Mouse (Mus musculus): Measurements from ENCODE around the gene Rft1.
"Not testable (repeated sequence)": the region's sequence is repeated elsewhere in the genome, so short reads cannot be mapped to it uniquely, and the experiment has no call there.

Gene Rft1

GRCm38 (mm10) chr14:30674947-30675346 lies 20.8 kb downstream of the Rft1 start:
- DNase-seq, result peak; percentile 45 to 64

- DNase-seq, result no peak
These were observed 28.0 kb downstream of the Rft1 start for GRCm38 (mm10) chr14:30682131-30682530.

- DNase-seq, result no peak
These were observed 36.5 kb downstream of the Rft1 start for GRCm38 (mm10) chr14:30690685-30691084.

- no peak for DNase-seq
These were observed 38.3 kb downstream of the Rft1 start for GRCm38 (mm10) chr14:30692439-30692838.

GRCm38 (mm10) chr14:30694786-30695185 lies 40.6 kb downstream of the Rft1 start:
- DNase-seq, result peak in 1 of 2 experiments; percentile 9

GRCm38 (mm10) chr14:30695609-30696008 lies 41.4 kb downstream of the Rft1 start:
- peak; percentile 81 to 83 for DNase-seq

DNA sequence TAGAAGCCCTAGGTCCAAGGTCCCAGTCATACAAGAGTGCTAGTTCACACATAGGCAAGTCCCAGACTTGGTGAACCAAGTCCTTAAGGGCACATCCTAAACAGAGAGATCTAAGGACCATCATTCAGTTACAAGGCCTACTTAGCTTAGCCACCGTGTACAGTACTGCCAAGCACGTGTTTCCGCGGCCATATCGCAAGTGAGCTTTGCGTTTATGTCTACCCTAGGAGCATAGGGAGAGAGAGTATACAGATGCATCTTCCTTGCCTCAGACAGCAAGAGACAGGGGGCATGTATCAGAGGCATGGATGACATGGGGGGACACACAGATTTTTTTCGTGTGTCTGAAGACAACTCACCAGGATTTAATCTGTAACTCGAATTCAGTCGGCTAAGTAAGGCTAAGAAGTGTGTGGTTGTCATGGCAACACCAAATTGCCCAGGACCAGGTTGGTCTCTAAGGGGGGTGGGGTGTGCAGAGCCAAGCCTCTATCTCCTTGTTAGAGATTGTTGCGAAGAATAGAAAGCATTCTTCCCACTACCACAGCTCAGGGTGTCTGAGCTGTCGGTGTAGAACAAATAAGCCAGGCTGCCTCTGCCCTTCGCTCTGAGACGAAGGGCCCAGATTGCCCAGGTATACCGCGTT lies 43.4 kb downstream of the Rft1 start:
- DNase-seq, result no peak

DNA sequence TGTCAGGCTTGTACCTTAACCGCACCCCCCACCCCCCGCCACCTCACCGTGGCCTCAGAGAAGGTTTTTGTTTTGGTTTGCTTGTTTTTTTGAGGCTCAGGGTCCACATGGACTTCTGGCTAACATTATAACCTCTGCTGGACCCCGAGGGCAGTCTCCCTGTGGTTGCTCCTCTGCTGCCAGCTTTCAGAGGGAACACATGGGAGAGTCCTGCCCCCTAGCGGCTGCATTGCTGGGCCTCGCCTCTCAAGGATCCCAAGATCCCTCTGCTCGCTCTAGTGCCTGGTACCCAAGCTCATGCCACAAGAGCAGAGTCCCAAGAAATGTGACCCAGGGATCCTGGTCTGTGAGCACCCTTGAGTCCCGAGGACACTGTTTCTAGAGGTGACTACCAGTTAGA lies 45.5 kb downstream of the Rft1 start:
- DNase-seq, result peak; percentile 44 to 60

DNA sequence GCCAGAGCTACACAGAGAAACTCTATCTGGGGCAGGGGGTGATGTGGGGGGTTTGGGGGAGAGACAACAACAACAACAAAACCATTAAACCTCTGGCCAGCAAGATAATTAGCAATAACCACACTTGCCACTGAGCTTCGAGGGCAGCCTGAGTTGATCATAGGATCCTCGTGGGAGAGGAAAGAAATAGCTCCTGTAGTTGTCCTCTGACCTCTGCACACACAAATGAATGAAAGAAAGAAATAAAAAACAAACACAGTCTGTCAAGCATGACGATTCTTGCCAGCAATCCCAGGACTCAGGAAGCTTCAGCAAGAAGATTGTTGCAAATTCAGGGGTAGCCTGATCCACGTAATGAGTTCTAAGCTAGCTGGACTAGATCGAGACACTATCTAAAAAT lies 48.4 kb downstream of the Rft1 start:
- DNase-seq, result no peak

DNA sequence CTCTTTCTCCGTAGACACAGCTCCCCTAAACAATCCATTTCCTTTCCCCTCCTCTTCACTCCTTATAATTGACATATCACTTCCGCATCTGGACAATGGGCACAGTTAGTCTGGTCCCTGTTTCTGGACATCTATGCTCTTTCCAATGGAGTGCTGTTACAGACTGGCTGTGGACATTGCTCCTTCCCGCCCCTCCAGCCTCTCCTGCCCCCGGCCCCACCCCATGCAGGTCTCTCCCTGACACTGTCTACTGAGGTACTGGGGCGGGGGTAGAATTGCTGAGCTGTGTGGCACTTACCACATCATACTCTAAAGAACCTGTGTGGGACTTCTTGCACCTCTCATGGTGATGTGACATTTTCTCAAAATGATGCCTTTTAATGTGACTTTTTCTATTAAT lies 48.9 kb downstream of the Rft1 start:
- no peak for DNase-seq

- no peak for DNase-seq
These were observed 50.1 kb downstream of the Rft1 start for GRCm38 (mm10) chr14:30704098-30704855.

DNA sequence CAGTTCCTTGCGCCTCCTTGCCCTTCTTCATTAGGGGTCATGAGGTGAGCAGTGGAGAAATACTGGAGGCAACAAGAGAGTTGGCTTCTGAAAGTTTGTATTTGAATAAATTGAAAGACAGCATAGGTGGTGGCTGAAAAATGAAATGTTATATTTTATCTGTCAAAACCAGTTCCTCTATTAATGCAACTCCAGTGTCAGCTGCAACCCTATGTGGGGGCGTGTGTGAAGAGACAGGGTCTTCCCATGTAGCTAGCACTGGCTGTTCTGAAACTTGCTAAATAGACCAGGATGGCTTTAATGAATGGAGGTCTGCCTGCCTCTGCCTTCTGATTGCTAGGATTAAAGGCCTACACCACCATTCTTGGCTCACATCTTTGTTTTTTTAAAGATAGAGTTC lies 57.7 kb downstream of the Rft1 start:
- no peak for DNase-seq

- no peak for DNase-seq
These were observed 59.6 kb downstream of the Rft1 start for GRCm38 (mm10) chr14:30713769-30714168.

- no peak for DNase-seq
These were observed 60.8 kb downstream of the Rft1 start, which contains the start of gene Sfmbt1 for GRCm38 (mm10) chr14:30714799-30715617. Gene Sfmbt1 (plus strand): TSS chr14:30714849.

DNA sequence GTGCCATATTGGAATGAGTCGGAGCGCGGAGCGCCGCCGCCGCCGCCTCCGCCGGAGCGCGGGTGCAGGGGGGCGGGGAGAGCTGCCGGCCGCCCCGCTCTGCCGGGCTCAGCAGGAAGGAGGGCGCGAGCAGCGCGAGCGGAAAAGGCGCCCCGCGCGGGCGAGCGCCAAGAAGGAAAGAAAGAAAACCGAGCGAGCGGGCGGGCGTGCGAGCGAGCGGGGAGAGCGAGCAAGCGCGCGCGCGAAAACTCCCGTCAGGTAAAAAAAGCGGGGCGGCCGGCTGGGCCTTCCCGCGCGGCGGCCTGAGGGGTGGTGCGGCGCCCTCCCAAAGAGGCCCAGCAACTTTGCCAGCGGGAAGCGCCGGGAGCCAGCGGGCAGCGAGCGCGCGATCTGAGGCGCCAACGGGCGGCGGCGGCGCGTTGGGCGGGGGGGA lies 61.5 kb downstream of the Rft1 start:
- DNase-seq, result peak; percentile 82 to 89

DNA sequence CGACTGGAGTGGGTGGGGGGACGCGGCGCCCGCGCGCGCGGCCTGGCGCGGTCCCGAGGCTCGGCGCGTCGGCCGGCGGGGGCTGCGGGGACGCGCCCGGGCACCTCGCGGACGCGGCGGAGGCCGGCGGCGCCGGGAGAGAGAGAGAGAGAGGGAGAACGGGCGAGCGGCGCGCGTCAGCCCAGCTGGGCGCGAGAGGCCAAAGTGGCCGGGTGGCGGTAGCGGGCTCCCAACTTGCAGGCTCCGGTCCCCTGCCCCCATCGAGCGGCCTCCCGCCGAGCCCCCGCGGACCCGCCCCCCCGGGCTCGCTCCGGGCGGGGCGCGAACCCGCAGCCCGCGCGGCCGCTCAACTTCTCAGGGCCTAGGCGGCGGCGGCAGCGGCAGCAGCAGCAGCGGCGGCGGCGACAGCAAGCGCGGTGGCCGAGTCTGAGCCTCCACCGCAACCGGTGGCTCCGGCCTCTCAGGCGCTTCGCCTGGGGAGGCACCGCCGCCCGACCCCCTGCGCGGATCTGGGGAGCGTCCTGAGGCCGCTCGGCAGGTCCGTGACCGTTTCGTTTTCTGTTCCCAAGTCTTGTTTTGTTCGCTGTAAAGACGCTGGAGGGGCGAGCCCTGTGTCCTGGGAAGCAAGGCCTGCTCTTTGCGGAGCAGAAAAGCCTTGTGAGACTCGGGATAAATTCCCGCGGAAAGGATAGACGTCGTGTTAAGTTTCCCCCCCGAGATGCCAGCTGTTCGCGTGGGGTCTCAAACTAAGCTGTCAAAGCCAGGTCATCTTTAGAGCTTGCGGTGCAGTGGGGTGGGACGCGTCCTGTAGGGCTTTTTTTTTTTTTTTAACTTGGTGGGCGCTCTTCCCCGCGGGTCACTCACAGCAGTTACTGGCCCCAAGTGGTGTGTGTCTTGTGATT lies 62.1 kb downstream of the Rft1 start:
- peak; percentile 69 to 82 for DNase-seq

GRCm38 (mm10) chr14:30716953-30717285 lies 62.8 kb downstream of the Rft1 start:
- DNase-seq, result no peak

- not testable (repeated sequence) for DNase-seq
These were observed 64.5 kb downstream of the Rft1 start for GRCm38 (mm10) chr14:30718696-30719095.

GRCm38 (mm10) chr14:30719514-30719913 lies 65.4 kb downstream of the Rft1 start:
- no peak for DNase-seq

GRCm38 (mm10) chr14:30721850-30722249 lies 67.7 kb downstream of the Rft1 start:
- DNase-seq, result no peak

DNA sequence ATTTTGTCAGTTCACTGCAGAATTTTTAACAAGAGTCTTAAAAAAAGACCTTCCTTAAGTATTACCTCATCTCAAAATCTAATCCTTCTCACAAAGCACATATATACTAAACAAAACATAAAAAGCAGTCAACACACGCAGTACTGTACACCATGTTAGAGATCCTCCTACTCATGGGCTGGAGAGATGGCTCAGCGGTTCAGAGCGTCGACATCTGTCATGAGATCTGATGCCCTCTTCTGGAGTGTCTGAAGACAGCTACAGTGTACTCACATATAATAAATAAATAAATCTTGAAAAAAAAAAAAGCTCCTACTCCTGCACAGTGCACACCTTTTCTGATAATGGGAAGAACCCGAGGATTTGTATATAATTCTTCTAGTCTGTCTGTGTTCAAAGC lies 68.2 kb downstream of the Rft1 start:
- DNase-seq, result no peak

DNA sequence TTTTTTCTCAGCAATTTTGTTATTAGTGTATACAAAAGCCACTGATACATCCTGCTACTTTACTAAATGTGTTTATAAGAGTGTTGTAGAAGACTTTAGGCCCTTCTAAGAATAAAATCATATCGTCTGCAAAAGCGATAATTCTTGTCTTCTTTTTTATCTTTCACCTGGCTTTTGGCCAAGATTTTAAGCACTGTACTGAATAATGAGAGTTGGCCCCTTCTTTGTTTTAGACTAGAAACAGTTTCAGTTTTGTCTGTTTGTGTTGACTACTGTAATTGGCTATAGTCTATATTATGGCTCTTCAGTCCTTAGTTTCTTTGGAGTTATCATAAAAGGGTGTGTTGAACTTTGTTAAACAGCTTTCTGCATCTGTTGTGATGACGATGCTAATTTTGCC lies 77.7 kb downstream of the Rft1 start:
- no peak for DNase-seq

DNA sequence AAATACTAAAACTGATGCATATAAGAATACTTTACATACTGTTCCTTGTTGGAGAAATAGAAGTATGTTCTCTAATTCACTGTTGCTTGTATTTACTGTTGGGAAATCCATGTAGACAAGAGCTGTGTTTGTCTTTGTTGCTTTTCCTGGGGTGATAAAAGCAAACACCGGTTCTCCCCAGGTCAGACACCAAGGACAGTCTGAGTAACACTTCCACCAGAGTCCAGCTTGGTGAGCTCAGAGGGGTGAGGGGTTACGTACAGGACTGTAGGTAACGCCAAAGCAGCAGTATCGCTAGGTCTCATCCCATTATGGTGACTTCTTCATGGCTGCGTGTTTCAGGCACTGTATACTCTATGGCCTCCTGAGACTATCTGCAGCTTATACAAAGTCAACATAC lies 80.5 kb downstream of the Rft1 start:
- no peak for DNase-seq

Data from lung, postnatal 4 days (tissue).